Mouse (Mus musculus): ENCODE data around the gene Faap100. TPM values are rescaled to one million over a fixed set of nuclear protein-coding genes. Genes with fewer than 3 reads are reported as not detected.
A peak's percentile ranks its signal among the peaks of the same experiment; 100 is the strongest.

Faap100 gene
- polyA plus RNA-seq, 1 experiment from 2014 or later, result 28.6 TPM

GRCm38 (mm10) chr11:120366443-120367027, 12.0 kb downstream of the Faap100 start:
- no peak overlapping the region for H3K9ac ChIP-seq (ENCODE audit: low read depth, low read length)
- no peak overlapping the region for H3K4me3 ChIP-seq (ENCODE audit: low read length)
- H3K4me2 ChIP-seq (ENCODE audit: low read depth, low read length), result no peak overlapping the region
- no peak for ATAC-seq
- no peaks in the 10 kb centered on the region; the same call in 1 of the 2 replicates for H3K27me3 ChIP-seq (replicated peaks; ENCODE audit: control insufficient read depth, insufficient read depth, low read length)
- peaks cover 7% of the 10 kb centered on the region for H3K4me1 ChIP-seq (ENCODE audit: control insufficient read depth, insufficient read depth, low read length)
- WGBS, result 32% methylated on average over 7 of the region's 7 CpGs
- H3K9me3 ChIP-seq (ENCODE audit: control insufficient read depth, low read length), result no peaks in the 10 kb centered on the region
- no peaks in the 10 kb centered on the region for H3K36me3 ChIP-seq (ENCODE audit: control insufficient read depth, insufficient read depth, low read length)
- no peak overlapping the region for H3K27ac ChIP-seq (ENCODE audit: low read length)

GRCm38 (mm10) chr11:120362891-120363290, 15.7 kb downstream of the Faap100 start:
- no peaks in the 10 kb centered on the region for H3K9me3 ChIP-seq (ENCODE audit: control insufficient read depth, low read length)
- H3K36me3 ChIP-seq (ENCODE audit: control insufficient read depth, insufficient read depth, low read length), result no peaks in the 10 kb centered on the region
- H3K4me1 ChIP-seq (ENCODE audit: control insufficient read depth, insufficient read depth, low read length), result peaks cover 10% of the 10 kb centered on the region
- ATAC-seq, result no peak
- no peak overlapping the region for H3K9ac ChIP-seq (ENCODE audit: low read depth, low read length)
- H3K4me2 ChIP-seq (ENCODE audit: low read depth, low read length), result no peak overlapping the region
- H3K27ac ChIP-seq (ENCODE audit: low read length), result no peak overlapping the region
- WGBS, result 82% methylated on average over 6 of the region's 6 CpGs
- H3K4me3 ChIP-seq (ENCODE audit: low read length), result no peak overlapping the region
- H3K27me3 ChIP-seq (replicated peaks; ENCODE audit: control insufficient read depth, insufficient read depth, low read length), result no peaks in the 10 kb centered on the region; the same call in 1 of the 2 replicates

- Histone ChIP-seq H3K27me3 (replicated peaks; ENCODE audit: control insufficient read depth, insufficient read depth, low read length) (no peaks in the 10 kb centered on the region; the same call in 1 of the 2 replicates), H3K4me1 (ENCODE audit: control insufficient read depth, insufficient read depth, low read length) (peaks cover 17% of the 10 kb centered on the region), H3K27ac (ENCODE audit: low read length) (no peak within 1 kb of the TSS), H3K4me3 (ENCODE audit: low read length) (no peak within 1 kb of the TSS), H3K36me3 (ENCODE audit: control insufficient read depth, insufficient read depth, low read length) (no peaks in the 10 kb centered on the region), H3K9ac (ENCODE audit: low read depth, low read length) (no peak within 1 kb of the TSS), H3K9me3 (ENCODE audit: control insufficient read depth, low read length) (no peaks in the 10 kb centered on the region), H3K4me2 (ENCODE audit: low read depth, low read length) (no peak within 1 kb of the TSS)
- ATAC-seq, result no peak
- WGBS, result 65% methylated on average over 10 of the region's 10 CpGs
Observed at GRCm38 (mm10) chr11:120361295-120361694, 17.3 kb downstream of the Faap100 start, which contains the start of gene Fscn2. Gene Fscn2, plus strand, starts transcription at chr11:120361534.

- Histone ChIP-seq H3K9me3 (ENCODE audit: control insufficient read depth, low read length) (no peaks in the 10 kb centered on the region), H3K4me2 (ENCODE audit: low read depth, low read length) (no peak overlapping the region), H3K27ac (ENCODE audit: low read length) (no peak overlapping the region), H3K9ac (ENCODE audit: low read depth, low read length) (no peak overlapping the region), H3K27me3 (replicated peaks; ENCODE audit: control insufficient read depth, insufficient read depth, low read length) (no peaks in the 10 kb centered on the region; the same call in 1 of the 2 replicates), H3K36me3 (ENCODE audit: control insufficient read depth, insufficient read depth, low read length) (no peaks in the 10 kb centered on the region), H3K4me3 (ENCODE audit: low read length) (no peak overlapping the region), H3K4me1 (ENCODE audit: control insufficient read depth, insufficient read depth, low read length) (peaks cover 17% of the 10 kb centered on the region)
- ATAC-seq, result no peak
- WGBS, result 77% methylated on average over 5 of the region's 5 CpGs
Observed at GRCm38 (mm10) chr11:120360755-120361154, 17.8 kb downstream of the Faap100 start.

- Histone ChIP-seq H3K4me1 (ENCODE audit: control insufficient read depth, insufficient read depth, low read length) (peaks cover 24% of the 10 kb centered on the region), H3K27me3 (replicated peaks; ENCODE audit: control insufficient read depth, insufficient read depth, low read length) (no peaks in the 10 kb centered on the region; the same call in 1 of the 2 replicates), H3K9ac (ENCODE audit: low read depth, low read length) (no peak overlapping the region), H3K27ac (ENCODE audit: low read length) (no peak overlapping the region), H3K4me2 (ENCODE audit: low read depth, low read length) (no peak overlapping the region), H3K9me3 (ENCODE audit: control insufficient read depth, low read length) (no peaks in the 10 kb centered on the region), H3K36me3 (ENCODE audit: control insufficient read depth, insufficient read depth, low read length) (no peaks in the 10 kb centered on the region), H3K4me3 (ENCODE audit: low read length) (no peak overlapping the region)
- ATAC-seq, result no peak
- 54% methylated on average over 8 of the region's 8 CpGs for WGBS
Observed at GRCm38 (mm10) chr11:120360062-120360461, 18.5 kb downstream of the Faap100 start.

- Histone ChIP-seq H3K4me3 (ENCODE audit: low read length) (no peak overlapping the region), H3K4me1 (ENCODE audit: control insufficient read depth, insufficient read depth, low read length) (peaks cover 31% of the 10 kb centered on the region), H3K27me3 (replicated peaks; ENCODE audit: control insufficient read depth, insufficient read depth, low read length) (no peaks in the 10 kb centered on the region; the same call in 1 of the 2 replicates), H3K9me3 (ENCODE audit: control insufficient read depth, low read length) (no peaks in the 10 kb centered on the region), H3K4me2 (ENCODE audit: low read depth, low read length) (no peak overlapping the region), H3K36me3 (ENCODE audit: control insufficient read depth, insufficient read depth, low read length) (no peaks in the 10 kb centered on the region), H3K9ac (ENCODE audit: low read depth, low read length) (no peak overlapping the region), H3K27ac (ENCODE audit: low read length) (no peak overlapping the region)
- no peak for ATAC-seq
- 89% methylated on average over 6 of the region's 6 CpGs for WGBS
Observed at GRCm38 (mm10) chr11:120359391-120359790, 19.2 kb downstream of the Faap100 start.

GRCm38 (mm10) chr11:120357791-120358401, 20.7 kb downstream of the Faap100 start:
- H3K4me3 ChIP-seq (ENCODE audit: low read length), result no peak overlapping the region; the same call in 1 of the 2 replicates
- peaks cover 44% of the 10 kb centered on the region for H3K4me1 ChIP-seq (ENCODE audit: control insufficient read depth, insufficient read depth, low read length)
- peak overlapping the region; percentile 53 for H3K9ac ChIP-seq (ENCODE audit: low read depth, low read length)
- no peaks in the 10 kb centered on the region for H3K9me3 ChIP-seq (ENCODE audit: control insufficient read depth, low read length)
- peak; percentile 65 for ATAC-seq
- H3K27ac ChIP-seq (ENCODE audit: low read length), result peak overlapping the region; percentile 87
- peak overlapping the region; percentile 27; the same call in 1 of the 2 replicates for H3K4me2 ChIP-seq (ENCODE audit: low read depth, low read length)
- H3K36me3 ChIP-seq (ENCODE audit: control insufficient read depth, insufficient read depth, low read length), result no peaks in the 10 kb centered on the region
- no peaks in the 10 kb centered on the region; the same call in 1 of the 2 replicates for H3K27me3 ChIP-seq (replicated peaks; ENCODE audit: control insufficient read depth, insufficient read depth, low read length)
- WGBS, result 7% methylated on average over 10 of the region's 10 CpGs

GRCm38 (mm10) chr11:120356900-120357299, 21.7 kb downstream of the Faap100 start:
- Histone ChIP-seq H3K27ac (ENCODE audit: low read length) (peak overlapping the region; percentile 87; the same call in 1 of the 2 replicates), H3K4me3 (ENCODE audit: low read length) (no peak overlapping the region), H3K36me3 (ENCODE audit: control insufficient read depth, insufficient read depth, low read length) (no peaks in the 10 kb centered on the region), H3K4me1 (ENCODE audit: control insufficient read depth, insufficient read depth, low read length) (peaks cover 52% of the 10 kb centered on the region), H3K27me3 (replicated peaks; ENCODE audit: control insufficient read depth, insufficient read depth, low read length) (no peaks in the 10 kb centered on the region; the same call in 1 of the 2 replicates), H3K4me2 (ENCODE audit: low read depth, low read length) (no peak overlapping the region), H3K9ac (ENCODE audit: low read depth, low read length) (no peak overlapping the region), H3K9me3 (ENCODE audit: control insufficient read depth, low read length) (no peaks in the 10 kb centered on the region)
- 94% methylated on average over 4 of the region's 4 CpGs for WGBS
- no peak for ATAC-seq

GRCm38 (mm10) chr11:120356319-120356840, 22.2 kb downstream of the Faap100 start:
- H3K9me3 ChIP-seq (ENCODE audit: control insufficient read depth, low read length), result no peaks in the 10 kb centered on the region
- no peak for ATAC-seq
- H3K4me2 ChIP-seq (ENCODE audit: low read depth, low read length), result no peak overlapping the region
- H3K4me3 ChIP-seq (ENCODE audit: low read length), result no peak overlapping the region
- H3K9ac ChIP-seq (ENCODE audit: low read depth, low read length), result no peak overlapping the region
- H3K4me1 ChIP-seq (ENCODE audit: control insufficient read depth, insufficient read depth, low read length), result peaks cover 57% of the 10 kb centered on the region
- WGBS, result 80% methylated on average over 15 of the region's 15 CpGs
- no peaks in the 10 kb centered on the region for H3K36me3 ChIP-seq (ENCODE audit: control insufficient read depth, insufficient read depth, low read length)
- H3K27me3 ChIP-seq (replicated peaks; ENCODE audit: control insufficient read depth, insufficient read depth, low read length), result no peaks in the 10 kb centered on the region
- H3K27ac ChIP-seq (ENCODE audit: low read length), result no peak overlapping the region
